Mouse (Mus musculus) liver, adult (tissue): ENCODE results near the gene Rdm1.

Source experiments
- GATA4 ChIP-seq: IDR thresholded peaks from 2 replicates; pipeline ENCODE4 v1.6.1; 2014; ENCODE audit warnings: mild to moderate bottlenecking, low read length; ENCODE audit not compliant: insufficient replicate concordance

Gene Rdm1

DNA sequence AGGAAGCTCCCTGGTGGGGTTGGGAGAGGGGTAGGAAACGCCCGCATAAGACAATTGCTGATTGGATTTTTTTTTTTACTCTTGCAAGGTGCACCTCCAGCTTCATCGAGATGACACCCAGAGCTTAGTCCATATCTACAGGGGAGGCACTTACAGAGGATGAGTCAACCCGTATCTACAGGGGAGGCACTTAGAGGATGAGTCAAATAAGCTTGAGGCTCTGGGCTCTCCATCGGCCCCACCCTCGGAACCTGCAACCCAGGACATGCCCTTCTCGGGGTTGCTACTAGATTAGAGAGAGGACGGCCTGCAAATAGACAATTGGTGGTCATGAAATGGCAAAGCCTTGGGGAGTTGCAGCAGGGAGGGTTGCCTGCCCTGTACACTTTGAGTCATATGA lies 10.9 kb upstream of the Rdm1 start:
- no peak for TF ChIP-seq GATA4

DNA sequence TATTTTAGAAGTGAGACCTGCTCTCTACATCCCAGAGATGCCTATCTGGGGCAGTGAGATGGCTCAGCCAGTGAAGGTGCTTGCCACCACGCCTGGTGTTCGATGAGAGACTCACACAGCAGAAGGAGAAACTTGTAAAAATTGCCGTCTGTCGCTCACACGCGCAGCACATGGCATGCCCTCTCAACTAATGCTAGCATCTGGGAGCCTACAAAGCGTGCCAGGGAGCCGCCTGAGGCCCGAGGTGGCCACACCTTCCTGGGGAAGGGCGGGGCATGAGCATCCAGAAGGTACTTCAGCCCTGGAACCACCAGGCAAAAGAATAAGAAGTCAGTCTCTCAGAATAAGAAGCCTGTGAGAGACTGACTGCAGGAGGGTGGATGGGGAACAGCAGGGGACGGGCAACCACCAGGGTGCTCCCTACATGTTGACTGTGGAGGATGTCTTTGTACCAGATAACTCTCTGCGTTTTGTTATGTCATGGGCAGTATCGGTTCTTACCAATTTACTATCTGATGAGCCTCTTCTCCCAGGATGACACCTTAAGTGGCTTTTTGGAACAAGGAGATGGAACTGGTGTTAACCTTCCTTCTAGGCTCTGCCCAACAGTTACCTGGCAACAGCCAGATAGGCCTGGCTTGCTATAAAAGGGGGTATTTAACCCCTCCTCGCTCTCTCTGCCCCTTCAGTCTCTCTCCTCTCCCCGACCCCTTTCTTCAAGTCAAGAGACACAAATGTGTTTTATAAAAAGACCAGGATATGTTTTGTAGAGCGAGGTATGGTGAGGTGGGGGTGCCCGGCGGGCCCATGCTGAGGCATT lies 9.8 kb upstream of the Rdm1 start:
- TF ChIP-seq GATA4: no peak

DNA sequence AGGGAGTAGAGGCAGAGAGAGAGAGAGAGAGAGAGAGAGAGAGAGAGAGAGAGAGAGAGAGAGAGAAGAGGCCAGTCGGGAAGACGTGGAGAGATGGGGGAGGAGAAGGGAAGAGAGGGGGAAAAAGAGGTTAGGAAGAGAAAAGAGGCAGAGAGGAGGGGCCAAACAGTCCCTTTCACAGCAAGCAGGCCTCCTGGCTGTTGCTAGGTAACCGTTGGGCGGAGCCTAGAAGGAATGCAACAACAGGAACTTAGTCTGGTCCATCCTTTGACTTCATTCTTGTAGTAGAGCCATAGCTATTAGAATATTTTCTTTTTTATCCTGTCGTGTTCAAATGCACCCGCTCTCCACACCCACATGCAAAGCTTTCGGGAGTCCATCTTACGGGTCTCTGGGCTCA lies 9.1 kb upstream of the Rdm1 start:
- TF ChIP-seq GATA4: no peak

DNA sequence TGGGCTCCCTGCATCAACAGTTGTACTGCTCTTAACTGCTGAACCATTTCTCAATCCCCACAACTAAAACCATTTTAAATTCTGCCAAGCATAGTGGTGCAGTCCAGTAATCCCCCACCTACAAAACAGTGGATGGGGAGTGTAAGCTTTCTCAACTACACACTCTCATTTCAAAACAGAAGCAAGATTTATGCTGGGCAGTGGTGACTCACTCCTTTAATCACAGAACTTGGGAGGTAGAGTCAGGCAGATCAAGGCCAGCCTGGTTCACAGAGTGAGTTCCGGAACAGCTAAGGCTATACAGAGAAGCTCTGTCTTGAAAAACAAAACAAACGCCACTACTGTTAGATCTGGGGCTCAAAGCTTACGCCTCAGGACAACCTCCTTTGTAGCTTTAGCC lies 8.4 kb upstream of the Rdm1 start:
- no peak for TF ChIP-seq GATA4

DNA sequence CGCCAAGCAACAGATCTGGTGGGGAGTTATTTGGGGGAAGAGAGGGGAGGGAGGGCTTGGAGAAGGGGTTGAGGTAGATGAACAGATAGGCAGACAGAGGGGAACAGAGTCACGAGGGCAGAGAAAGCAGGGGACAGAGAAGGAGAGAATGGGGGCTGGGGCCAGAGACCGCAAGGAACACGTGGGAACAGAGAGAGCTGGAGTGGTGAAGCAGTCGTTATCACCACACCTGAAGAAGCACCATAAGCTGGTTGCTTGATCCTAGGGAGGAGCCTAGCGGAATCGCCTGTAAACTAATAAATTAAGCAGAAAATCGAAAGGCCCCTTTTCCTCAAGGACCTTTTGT lies 373 bp upstream of the Rdm1 start:
- TF ChIP-seq GATA4: no peak

DNA sequence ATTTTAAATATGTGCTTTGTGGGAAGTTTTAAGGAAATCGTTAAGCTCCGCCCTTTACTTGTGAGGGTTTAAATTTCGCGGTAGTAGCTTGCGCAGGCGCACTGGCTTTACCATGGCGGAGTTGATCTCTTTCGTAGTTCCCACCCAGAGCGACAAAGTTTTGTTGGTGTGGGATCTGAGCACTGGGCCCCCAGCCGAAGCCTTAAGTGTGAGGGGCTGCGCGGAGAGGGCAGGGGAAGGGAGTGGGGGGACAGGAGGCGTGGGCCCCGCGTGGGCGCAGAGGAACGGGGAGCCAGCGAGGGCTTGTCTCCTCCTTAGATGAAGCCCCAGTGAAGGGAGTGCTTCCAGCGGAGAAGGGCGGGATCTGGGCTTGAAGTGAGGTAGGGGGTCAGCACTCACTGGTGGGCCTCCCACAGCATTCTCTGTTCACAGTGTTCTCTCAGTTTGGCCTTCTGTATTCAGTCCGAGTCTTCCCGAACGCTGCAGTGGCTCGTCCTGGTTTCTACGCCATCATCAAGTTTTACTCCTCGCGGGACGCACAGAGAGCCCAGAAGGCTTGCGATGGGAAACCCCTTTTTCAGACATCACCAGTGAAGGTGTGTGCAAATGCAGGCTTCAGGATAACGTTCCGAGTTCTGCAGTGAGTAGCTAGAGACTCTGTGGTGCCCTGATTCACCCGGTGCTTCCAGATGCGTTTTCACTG lies 1.0 kb downstream of the Rdm1 start:
- TF ChIP-seq GATA4: no peak

DNA sequence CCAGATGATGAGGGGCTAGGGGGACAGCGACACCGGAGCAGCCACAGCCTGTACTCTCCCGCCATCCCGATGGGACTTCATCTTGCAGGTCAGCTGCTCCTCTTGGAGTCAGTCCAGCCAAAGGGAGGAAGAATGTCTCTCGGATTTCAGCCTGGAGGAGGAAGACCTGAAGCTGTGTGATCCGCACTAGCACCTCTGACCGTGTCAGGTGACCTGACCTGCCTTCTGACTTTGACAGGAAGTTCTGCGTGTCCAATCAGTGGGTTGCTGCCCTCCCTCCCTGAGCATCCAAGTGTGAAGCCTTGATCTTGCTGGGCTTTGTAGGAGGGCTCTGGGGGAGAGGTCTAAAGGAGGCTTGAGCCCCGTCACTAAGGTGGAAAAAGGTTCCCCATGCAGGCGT lies 8.7 kb downstream of the Rdm1 start:
- no peak for TF ChIP-seq GATA4

DNA sequence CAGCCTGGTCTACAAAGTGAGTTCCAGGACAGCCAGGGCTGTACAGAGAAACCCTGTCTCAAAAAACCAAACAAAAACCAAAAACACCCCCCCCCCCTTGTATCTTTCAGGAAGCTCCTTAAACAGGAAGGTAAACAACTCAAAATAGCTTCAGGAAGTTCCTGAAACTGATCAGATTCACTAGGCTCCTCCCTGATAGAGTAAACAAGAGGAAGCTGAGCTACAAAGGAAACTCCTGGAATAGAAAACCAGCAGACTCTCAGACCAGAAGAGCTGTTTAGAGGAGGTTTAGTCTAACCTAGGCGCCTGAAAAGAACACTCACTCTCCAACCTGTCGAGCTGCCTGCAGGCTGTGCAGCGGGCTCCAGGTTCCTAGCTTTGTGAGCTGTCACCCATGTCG lies 12.8 kb downstream of the Rdm1 start:
- TF ChIP-seq GATA4: no peak

DNA sequence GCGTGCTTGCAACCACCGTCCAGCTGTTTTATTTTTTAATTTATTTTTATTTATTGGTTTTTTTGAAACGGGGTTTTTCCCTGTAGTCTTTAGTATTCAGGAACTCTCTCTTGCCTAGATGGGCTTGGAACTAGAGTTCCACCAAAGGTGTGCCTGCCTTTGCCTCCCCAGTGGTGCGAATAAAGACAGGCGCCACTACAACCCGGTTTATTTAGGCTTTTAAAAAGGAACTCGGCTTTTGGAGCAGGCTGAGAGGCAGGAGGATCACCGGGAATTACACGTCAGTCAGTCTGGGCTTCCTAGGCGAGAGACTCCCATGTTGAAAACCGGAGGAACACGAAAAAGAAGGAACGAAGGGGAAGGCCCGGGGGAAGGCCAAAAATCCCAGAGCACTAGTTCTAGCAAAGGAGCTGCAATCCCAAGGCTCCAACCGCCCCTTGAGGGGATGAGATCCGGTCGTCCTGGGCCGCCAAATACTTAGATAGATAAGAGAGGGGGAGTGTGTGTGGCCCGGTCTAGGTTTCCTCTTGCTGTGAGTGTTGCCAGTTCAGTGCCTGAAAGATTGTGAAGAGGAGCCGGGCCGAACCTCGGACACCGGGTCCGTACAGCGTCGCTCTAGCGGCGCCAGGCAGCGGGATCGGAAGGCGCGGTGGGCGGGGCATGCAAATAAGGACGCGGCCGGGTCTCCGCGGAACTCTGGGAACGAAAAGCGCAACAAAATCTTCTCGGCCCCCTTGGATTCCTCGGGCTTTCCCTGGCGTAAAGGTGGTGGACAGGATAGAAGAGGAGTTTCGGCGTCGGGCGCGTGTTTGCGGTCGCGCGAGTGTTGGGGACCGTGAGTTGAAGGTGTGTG lies 14.1 kb downstream of the Rdm1 start:
- TF ChIP-seq GATA4: peak; percentile 58; the same call in 1 of the 2 replicates

DNA sequence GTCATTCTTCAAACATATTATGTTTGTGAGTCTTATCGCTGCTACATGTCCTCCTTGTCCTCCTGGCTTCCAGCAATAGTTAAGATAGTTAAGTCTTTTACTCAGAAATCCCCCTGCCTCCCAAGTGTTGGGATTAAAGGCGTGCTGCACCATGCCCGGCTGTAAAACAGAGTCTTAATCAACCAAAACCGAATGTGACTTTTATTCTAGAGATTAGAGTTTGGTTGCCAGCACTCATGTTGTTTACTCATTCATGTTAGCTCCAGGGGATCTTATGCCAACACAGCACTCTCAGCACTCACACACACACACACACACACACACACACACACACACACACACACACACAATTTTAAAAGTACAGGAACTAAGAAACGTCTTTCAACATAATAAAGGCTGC lies 15.9 kb downstream of the Rdm1 start:
- TF ChIP-seq GATA4: no peak

DNA sequence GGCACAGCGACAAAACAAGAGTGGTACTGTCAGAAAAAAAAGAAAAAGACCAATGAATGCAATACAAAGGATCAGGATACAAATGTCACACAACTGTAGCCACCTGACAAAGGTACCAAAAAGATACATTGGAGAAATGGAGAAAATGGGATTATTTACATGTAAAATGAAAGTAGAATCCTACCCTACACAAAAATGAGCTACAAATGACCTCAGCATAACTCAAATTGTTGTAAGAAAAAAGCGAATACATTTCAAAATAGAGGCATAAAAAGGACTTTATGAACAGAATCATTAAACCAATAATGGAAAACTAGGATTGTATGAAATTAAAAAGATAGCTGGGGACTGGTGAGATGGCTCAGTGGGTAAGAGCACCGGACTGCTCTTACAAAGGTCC lies 17.6 kb downstream of the Rdm1 start:
- no peak for TF ChIP-seq GATA4

DNA sequence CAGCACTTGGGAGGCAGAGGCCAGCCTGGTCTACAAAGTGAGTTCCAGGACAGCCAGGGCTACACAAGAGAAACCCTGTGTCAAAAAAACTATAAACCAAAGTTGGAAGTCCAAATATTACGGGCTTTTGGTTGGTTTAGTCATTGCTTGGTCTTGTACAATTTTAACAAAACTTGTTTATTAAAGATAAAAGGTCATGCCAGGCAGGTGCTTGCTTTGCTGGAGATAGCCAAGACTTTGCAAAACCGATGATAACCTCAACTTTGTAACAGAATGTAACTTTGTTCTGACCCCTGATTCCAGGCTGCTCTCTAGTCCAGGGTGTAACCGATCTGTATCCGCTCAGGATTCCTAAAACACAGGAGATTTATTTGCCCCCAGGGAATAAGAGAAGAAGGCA lies 29.4 kb downstream of the Rdm1 start:
- no peak for TF ChIP-seq GATA4

DNA sequence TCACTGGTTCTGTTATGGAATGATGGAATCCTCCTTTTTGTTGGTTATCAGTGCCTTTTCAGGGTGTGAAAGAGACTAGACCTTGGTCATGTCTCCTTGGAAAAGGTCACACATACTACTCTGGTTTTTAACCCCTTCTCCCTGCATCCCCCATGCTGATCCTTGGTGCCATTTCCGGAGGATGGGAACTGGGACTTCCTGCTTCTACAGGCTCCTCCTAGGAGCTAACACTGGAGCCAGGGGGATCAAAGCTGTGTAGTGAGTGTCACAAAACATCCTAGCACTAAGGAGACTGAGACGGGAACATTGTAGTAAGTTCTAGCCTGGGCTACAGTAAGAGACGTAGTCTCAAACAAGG lies 30.5 kb downstream of the Rdm1 start:
- no peak for TF ChIP-seq GATA4

DNA sequence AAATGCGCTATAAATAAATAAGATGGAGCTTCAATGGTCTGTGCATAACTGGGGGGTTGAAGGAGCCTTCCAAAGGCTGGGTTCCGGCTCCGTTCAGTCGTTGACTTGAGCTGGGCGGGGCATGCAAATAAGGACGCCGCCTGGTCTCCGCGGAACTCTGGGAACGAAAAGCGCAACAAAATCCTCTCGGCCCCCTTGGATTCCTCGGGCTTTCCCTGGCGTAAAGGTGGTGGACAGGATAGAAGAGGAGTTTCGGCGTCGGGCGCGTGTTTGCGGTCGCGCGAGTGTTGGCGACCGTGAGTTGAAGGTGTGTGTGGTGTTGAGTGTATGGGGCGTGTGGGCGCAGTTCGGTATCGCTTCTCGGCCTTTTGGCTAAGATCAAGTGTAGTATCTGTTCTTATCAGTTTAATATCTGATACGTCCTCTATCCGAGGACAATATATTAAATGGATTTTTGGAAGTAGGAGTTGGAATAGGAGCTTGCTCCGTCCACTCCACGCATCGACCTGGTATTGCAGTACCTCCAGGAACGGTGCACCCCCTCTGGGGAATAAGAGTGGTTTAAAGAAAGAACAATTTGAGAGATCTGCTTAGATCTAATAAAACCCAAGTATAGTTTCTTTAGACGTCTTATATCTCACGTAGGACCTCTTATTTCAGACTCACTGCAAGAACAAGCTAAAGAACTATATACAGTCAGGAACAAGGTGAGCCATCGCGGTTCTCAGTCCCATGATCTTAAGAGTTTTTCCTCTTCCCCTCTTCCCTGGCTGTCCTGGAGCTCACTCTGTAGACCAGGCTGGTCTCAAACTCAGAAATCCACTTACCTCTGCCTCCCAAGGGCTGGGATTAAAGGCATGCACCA lies 31.1 kb downstream of the Rdm1 start:
- TF ChIP-seq GATA4: peak; percentile 62; the same call in 1 of the 2 replicates
